Mouse (Mus musculus): Measurements from ENCODE around the gene Cdc42bpg. TPM values are rescaled to one million over a fixed set of nuclear protein-coding genes. Genes with fewer than 3 reads are reported as not detected.
A peak's percentile ranks its signal among the peaks of the same experiment; 100 is the strongest.

Cdc42bpg gene
- polyA plus RNA-seq, 1 experiment from 2014 or later: 0.43 TPM

DNA sequence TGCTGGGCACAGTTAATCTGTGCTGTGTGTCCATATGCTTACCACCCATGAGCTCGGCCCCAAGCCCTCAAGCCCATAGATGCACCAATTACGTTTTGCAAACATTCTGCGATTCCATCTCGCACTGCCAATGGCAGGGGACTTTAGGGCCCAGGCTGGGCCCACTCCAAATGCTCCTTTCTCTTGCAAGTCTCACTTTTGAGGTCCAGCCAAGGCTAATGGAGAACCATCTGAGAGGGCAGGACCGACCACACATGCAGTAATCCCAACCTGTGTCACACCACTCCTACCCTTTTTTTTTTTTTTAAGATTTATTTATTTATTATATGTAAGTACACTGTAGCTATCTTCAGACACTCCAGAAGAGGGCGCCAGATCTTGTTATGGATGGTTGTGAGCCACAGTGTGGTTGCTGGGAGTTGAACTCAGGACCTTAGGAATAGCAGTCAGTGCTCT is 40.5 kb upstream of the Cdc42bpg start:
- Histone ChIP-seq H3K4me3 (ENCODE audit: low read depth, low read length) (no peak overlapping the region), H3K9me3 (replicated peaks; ENCODE audit: control insufficient read depth, low read length) (no peaks in the 10 kb centered on the region), H3K27ac (replicated peaks; ENCODE audit: low read depth, low read length) (no peak overlapping the region), H3K4me1 (ENCODE audit: control insufficient read depth, insufficient read depth, low read length) (no peaks in the 10 kb centered on the region), H3K4me2 (ENCODE audit: low read depth, low read length) (no peak overlapping the region), H3K36me3 (replicated peaks; ENCODE audit: control insufficient read depth, insufficient read depth, low read depth, low read length) (no peaks in the 10 kb centered on the region; the same call in 1 of the 2 replicates), H3K9ac (replicated peaks; ENCODE audit: low read length) (no peak overlapping the region), H3K27me3 (ENCODE audit: control insufficient read depth, insufficient read depth, low read length) (no peaks in the 10 kb centered on the region)
- ATAC-seq (replicated peaks; ENCODE audit: insufficient number of reproducible peaks, low FRiP score, low TSS enrichment, low read depth) (no peak), DNase-seq (ENCODE audit: low spot score) (no peak)
- 61% methylated on average over 6 of the region's 6 CpGs for WGBS

DNA sequence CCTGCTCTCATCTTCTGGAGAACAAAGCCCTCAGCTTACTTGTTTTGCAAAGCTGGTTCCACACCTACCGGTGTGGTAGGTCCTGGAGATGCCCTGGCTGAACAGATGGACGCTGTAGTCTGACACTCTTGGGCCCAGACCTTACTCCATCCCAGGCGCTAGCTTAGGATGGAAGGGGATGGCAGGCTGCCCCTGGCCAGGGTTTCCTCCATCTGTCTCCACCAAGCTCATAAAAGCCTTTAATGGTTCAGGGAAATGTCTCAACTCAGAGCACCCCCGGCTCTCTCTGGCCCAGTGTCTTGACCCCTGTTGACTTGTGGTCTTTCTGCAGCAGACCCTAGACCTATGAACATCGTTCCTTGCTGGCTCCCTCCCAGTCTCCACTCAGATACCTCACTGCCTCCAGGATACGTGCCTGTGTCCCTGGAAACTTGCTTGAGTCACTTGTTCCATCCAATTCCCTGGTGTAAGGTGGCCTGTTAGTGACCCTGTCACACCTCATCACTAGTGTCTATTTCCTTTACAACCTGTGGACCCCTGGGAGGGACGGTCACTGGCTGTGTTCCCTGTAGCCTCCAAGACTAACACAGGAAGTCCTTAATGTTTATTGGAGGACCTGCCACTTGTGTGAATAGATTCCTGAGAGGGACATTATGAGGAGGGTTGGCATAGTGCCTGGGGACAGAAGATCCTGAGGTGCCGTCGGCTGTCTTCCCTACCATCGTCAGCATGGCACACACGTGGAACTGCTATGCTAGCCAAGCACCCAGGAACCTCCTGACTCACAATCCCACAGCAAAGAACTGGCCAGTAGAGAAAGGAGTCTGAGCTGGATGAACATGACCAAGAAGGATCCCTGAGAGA is 38.7 kb upstream of the Cdc42bpg start:
- Histone ChIP-seq H3K4me1 (ENCODE audit: control insufficient read depth, insufficient read depth, low read length) (no peaks in the 10 kb centered on the region), H3K9me3 (replicated peaks; ENCODE audit: control insufficient read depth, low read length) (no peaks in the 10 kb centered on the region), H3K9ac (replicated peaks; ENCODE audit: low read length) (no peak overlapping the region), H3K4me2 (ENCODE audit: low read depth, low read length) (no peak overlapping the region), H3K27ac (replicated peaks; ENCODE audit: low read depth, low read length) (no peak overlapping the region), H3K27me3 (ENCODE audit: control insufficient read depth, insufficient read depth, low read length) (no peaks in the 10 kb centered on the region), H3K4me3 (ENCODE audit: low read depth, low read length) (no peak overlapping the region), H3K36me3 (replicated peaks; ENCODE audit: control insufficient read depth, insufficient read depth, low read depth, low read length) (no peaks in the 10 kb centered on the region)
- ATAC-seq (replicated peaks; ENCODE audit: insufficient number of reproducible peaks, low FRiP score, low TSS enrichment, low read depth): no peak
- DNase-seq (ENCODE audit: low spot score): no peak
- WGBS: 75% methylated on average over 11 of the region's 11 CpGs

DNA sequence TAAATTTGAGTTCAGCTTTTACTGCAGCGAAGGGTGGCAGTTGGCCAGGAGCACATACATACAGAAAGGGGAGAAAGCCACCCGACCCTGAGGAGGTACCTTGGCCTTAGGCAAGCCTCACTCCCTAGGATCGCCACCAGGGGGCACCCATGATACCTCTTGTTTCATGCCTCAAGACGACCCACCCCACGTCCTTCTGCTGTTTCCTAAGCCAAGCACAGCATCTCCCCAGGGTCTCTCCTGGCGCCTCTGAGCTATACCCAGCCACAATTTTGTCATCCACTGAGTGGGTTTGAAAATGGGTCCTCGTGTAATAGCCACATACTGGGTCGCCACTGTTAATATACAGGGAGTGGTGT is 38.1 kb upstream of the Cdc42bpg start:
- no peaks in the 10 kb centered on the region for H3K27me3 ChIP-seq (ENCODE audit: control insufficient read depth, insufficient read depth, low read length)
- 18% methylated on average over 8 of the region's 8 CpGs for WGBS
- no peaks in the 10 kb centered on the region for H3K4me1 ChIP-seq (ENCODE audit: control insufficient read depth, insufficient read depth, low read length)
- no peak overlapping the region for H3K4me2 ChIP-seq (ENCODE audit: low read depth, low read length)
- H3K36me3 ChIP-seq (replicated peaks; ENCODE audit: control insufficient read depth, insufficient read depth, low read depth, low read length): no peaks in the 10 kb centered on the region
- ATAC-seq (replicated peaks; ENCODE audit: insufficient number of reproducible peaks, low FRiP score, low TSS enrichment, low read depth) (peak; percentile 42; the same call in 1 of the 2 replicates), DNase-seq (ENCODE audit: low spot score) (peak; percentile 93)
- H3K9me3 ChIP-seq (replicated peaks; ENCODE audit: control insufficient read depth, low read length): no peaks in the 10 kb centered on the region
- H3K27ac ChIP-seq (replicated peaks; ENCODE audit: low read depth, low read length): no peak overlapping the region
- H3K4me3 ChIP-seq (ENCODE audit: low read depth, low read length): no peak overlapping the region
- no peak overlapping the region for H3K9ac ChIP-seq (replicated peaks; ENCODE audit: low read length)

DNA sequence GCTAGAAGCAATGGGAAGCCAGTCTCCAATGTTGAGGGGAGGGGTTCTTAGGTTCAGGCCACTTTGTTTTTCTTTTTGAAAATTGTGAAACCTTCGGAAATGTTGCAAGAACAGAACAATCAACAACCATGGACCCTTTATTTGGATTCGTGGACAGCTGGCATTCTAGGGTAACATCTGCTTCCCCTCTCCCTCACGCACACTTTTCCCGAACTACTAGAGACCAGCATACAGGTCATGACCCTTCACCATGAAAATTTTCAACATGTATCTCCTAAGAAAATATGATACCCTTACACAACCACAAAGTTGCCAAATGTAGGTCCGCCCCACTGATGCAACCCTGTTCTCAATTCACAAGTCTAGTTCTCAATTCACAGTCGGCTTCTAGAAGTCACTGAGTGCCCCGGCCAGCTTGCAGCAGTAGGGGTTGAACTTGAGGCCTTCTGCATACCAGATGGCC is 37.6 kb upstream of the Cdc42bpg start:
- Histone ChIP-seq H3K27ac (replicated peaks; ENCODE audit: low read depth, low read length) (no peak overlapping the region), H3K4me2 (ENCODE audit: low read depth, low read length) (no peak overlapping the region), H3K36me3 (replicated peaks; ENCODE audit: control insufficient read depth, insufficient read depth, low read depth, low read length) (no peaks in the 10 kb centered on the region), H3K9ac (replicated peaks; ENCODE audit: low read length) (no peak overlapping the region), H3K4me1 (ENCODE audit: control insufficient read depth, insufficient read depth, low read length) (no peaks in the 10 kb centered on the region), H3K9me3 (replicated peaks; ENCODE audit: control insufficient read depth, low read length) (no peaks in the 10 kb centered on the region), H3K27me3 (ENCODE audit: control insufficient read depth, insufficient read depth, low read length) (no peaks in the 10 kb centered on the region), H3K4me3 (ENCODE audit: low read depth, low read length) (no peak overlapping the region)
- DNase-seq (ENCODE audit: low spot score): no peak
- ATAC-seq (replicated peaks; ENCODE audit: insufficient number of reproducible peaks, low FRiP score, low TSS enrichment, low read depth): no peak
- WGBS: 75% methylated on average over 7 of the region's 7 CpGs

- Histone ChIP-seq H3K4me2 (ENCODE audit: low read depth, low read length) (no peak overlapping the region), H3K27ac (replicated peaks; ENCODE audit: low read depth, low read length) (no peak overlapping the region), H3K9me3 (replicated peaks; ENCODE audit: control insufficient read depth, low read length) (no peaks in the 10 kb centered on the region), H3K27me3 (ENCODE audit: control insufficient read depth, insufficient read depth, low read length) (no peaks in the 10 kb centered on the region), H3K36me3 (replicated peaks; ENCODE audit: control insufficient read depth, insufficient read depth, low read depth, low read length) (no peaks in the 10 kb centered on the region), H3K4me3 (ENCODE audit: low read depth, low read length) (no peak overlapping the region), H3K9ac (replicated peaks; ENCODE audit: low read length) (no peak overlapping the region), H3K4me1 (ENCODE audit: control insufficient read depth, insufficient read depth, low read length) (no peaks in the 10 kb centered on the region)
- no peak for ATAC-seq (replicated peaks; ENCODE audit: insufficient number of reproducible peaks, low FRiP score, low TSS enrichment, low read depth)
- WGBS: 85% methylated on average over 8 of the region's 8 CpGs
- DNase-seq (ENCODE audit: low spot score): no peak
Observed at GRCm38 (mm10) chr19:6269798-6270475, 36.3 kb upstream of the Cdc42bpg start.

GRCm38 (mm10) chr19:6270661-6271060 is 35.6 kb upstream of the Cdc42bpg start:
- Histone ChIP-seq H3K4me2 (ENCODE audit: low read depth, low read length) (no peak overlapping the region), H3K27ac (replicated peaks; ENCODE audit: low read depth, low read length) (no peak overlapping the region), H3K27me3 (ENCODE audit: control insufficient read depth, insufficient read depth, low read length) (no peaks in the 10 kb centered on the region), H3K4me3 (ENCODE audit: low read depth, low read length) (no peak overlapping the region), H3K4me1 (ENCODE audit: control insufficient read depth, insufficient read depth, low read length) (no peaks in the 10 kb centered on the region), H3K9ac (replicated peaks; ENCODE audit: low read length) (no peak overlapping the region), H3K36me3 (replicated peaks; ENCODE audit: control insufficient read depth, insufficient read depth, low read depth, low read length) (no peaks in the 10 kb centered on the region), H3K9me3 (replicated peaks; ENCODE audit: control insufficient read depth, low read length) (no peaks in the 10 kb centered on the region)
- WGBS: 67% methylated on average over 9 of the region's 9 CpGs
- ATAC-seq (replicated peaks; ENCODE audit: insufficient number of reproducible peaks, low FRiP score, low TSS enrichment, low read depth) (no peak), DNase-seq (ENCODE audit: low spot score) (no peak)

GRCm38 (mm10) chr19:6271206-6271605 is 35.0 kb upstream of the Cdc42bpg start:
- no peak for ATAC-seq (replicated peaks; ENCODE audit: insufficient number of reproducible peaks, low FRiP score, low TSS enrichment, low read depth)
- 31% methylated on average over 8 of the region's 8 CpGs for WGBS
- no peak overlapping the region for H3K27ac ChIP-seq (replicated peaks; ENCODE audit: low read depth, low read length)
- H3K9me3 ChIP-seq (replicated peaks; ENCODE audit: control insufficient read depth, low read length): no peaks in the 10 kb centered on the region
- no peak overlapping the region for H3K4me2 ChIP-seq (ENCODE audit: low read depth, low read length)
- no peak for DNase-seq (ENCODE audit: low spot score)
- H3K27me3 ChIP-seq (ENCODE audit: control insufficient read depth, insufficient read depth, low read length): no peaks in the 10 kb centered on the region
- no peaks in the 10 kb centered on the region for H3K36me3 ChIP-seq (replicated peaks; ENCODE audit: control insufficient read depth, insufficient read depth, low read depth, low read length)
- H3K4me3 ChIP-seq (ENCODE audit: low read depth, low read length): no peak overlapping the region
- H3K9ac ChIP-seq (replicated peaks; ENCODE audit: low read length): no peak overlapping the region
- no peaks in the 10 kb centered on the region for H3K4me1 ChIP-seq (ENCODE audit: control insufficient read depth, insufficient read depth, low read length)

GRCm38 (mm10) chr19:6272053-6272452 is 34.2 kb upstream of the Cdc42bpg start:
- Histone ChIP-seq H3K9ac (replicated peaks; ENCODE audit: low read length) (no peak overlapping the region), H3K27ac (replicated peaks; ENCODE audit: low read depth, low read length) (no peak overlapping the region), H3K4me3 (ENCODE audit: low read depth, low read length) (no peak overlapping the region), H3K4me1 (ENCODE audit: control insufficient read depth, insufficient read depth, low read length) (no peaks in the 10 kb centered on the region), H3K27me3 (ENCODE audit: control insufficient read depth, insufficient read depth, low read length) (no peaks in the 10 kb centered on the region), H3K9me3 (replicated peaks; ENCODE audit: control insufficient read depth, low read length) (no peaks in the 10 kb centered on the region), H3K36me3 (replicated peaks; ENCODE audit: control insufficient read depth, insufficient read depth, low read depth, low read length) (no peaks in the 10 kb centered on the region), H3K4me2 (ENCODE audit: low read depth, low read length) (no peak overlapping the region)
- no peak for DNase-seq (ENCODE audit: low spot score)
- 73% methylated on average over 7 of the region's 7 CpGs for WGBS
- ATAC-seq (replicated peaks; ENCODE audit: insufficient number of reproducible peaks, low FRiP score, low TSS enrichment, low read depth): no peak

Measured in embryonic facial prominence, embryonic 11.5 days (tissue).